Mouse (Mus musculus) lung, postnatal 36 days (tissue): ENCODE results near the gene Irs3.
"Not testable (repeated sequence)": the region's sequence is repeated elsewhere in the genome, so short reads cannot be mapped to it uniquely, and the experiment has no call there.

Experiments
- DNase-seq: peaks from one replicate; pipeline ENCODE4 v3.0.0; 2022; ENCODE audit warnings: mixed read lengths

The Irs3 gene

GRCm38 (mm10) chr5:137614921-137615320, 30.6 kb downstream of the Irs3 start:
- not testable (repeated sequence) for DNase-seq

GRCm38 (mm10) chr5:137613550-137613949, 32.0 kb downstream of the Irs3 start, which contains the start of gene Pcolce:
Pcolce (minus strand) TSS chr5:137613784.
- DNase-seq, result peak; percentile 56

DNA sequence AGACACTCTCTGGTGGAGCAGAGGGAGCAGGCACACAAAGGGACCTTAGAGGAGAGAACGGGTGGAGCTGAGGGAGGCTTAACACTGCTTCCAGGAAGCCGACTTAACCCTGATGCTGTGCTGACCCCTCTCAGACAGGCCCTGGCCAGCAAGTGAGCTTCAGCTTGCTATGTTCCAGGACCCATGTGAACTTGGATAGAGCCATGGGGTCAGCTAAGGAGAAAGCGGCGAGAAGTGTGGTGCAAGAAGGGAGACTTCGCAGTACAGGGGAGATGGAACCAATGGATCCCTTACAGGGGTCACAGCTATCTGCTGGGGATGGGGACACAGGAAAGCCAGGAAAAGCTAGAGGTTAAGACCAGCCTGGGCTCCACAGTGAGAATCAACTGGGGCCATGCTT, 32.4 kb downstream of the Irs3 start:
- peak; percentile 34 for DNase-seq

DNA sequence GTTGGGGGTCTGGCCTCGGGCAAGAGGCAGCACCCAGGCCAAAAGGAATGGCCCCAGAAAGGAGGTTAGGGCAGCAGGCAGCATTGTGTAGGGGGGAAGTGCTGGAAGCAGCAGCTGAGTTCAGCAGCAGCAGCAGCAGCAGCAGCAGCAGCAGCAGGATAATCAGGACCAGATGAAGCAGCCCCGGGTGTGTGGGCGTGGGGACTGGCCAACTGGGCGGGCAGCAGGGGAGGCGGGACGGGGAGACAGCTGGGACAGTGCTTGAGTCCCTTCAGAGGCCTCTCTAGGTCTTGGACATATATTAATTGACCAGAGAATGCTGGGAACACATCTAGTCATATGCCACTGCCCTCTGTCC, 34.3 kb downstream of the Irs3 start:
- DNase-seq, result peak; percentile 54

- peak; percentile 84 for DNase-seq
Observed at GRCm38 (mm10) chr5:137610548-137611244, 34.8 kb downstream of the Irs3 start.

DNA sequence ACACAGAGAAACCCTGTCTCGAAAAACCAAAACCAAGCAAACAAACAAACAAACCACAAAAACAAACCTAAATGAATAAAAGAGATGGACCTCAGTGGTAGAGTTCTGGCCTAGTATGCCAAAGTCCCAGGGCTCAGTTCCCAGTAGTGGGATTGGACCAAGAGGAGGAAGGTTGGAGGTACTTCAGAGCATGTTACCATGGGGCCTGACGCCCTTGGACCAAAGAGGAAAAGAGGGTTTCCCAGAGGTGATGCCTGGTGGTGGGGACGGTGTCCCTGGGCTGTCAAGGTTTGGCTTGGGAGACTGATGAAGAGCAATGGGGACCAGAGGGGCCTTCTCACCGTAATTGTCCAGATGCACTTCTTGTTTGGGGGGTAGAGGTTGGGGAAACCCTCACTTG, 35.5 kb downstream of the Irs3 start:
- no peak for DNase-seq

GRCm38 (mm10) chr5:137609292-137609691, 36.2 kb downstream of the Irs3 start:
- DNase-seq, result no peak

GRCm38 (mm10) chr5:137608654-137609190, 36.8 kb downstream of the Irs3 start:
- DNase-seq, result no peak

GRCm38 (mm10) chr5:137607860-137608653, 37.5 kb downstream of the Irs3 start:
- no peak for DNase-seq

DNA sequence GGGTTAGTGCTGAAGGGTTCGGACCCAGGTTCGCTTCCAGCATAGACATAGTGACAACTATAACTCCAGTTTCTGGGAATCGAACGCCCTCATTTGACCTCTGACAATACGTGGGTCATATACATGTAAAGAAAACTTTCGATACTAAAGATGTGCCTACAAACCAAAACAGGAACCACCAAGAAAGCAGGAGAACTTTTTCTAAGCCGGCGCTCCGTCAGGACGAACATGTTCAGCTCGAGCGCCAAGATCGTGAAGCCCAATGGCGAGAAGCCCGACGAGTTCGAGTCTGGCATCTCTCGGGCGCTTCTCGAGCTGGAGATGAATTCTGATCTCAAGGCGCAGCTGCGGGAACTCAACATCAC, 44.2 kb downstream of the Irs3 start:
- DNase-seq, result peak; percentile 50

DNA sequence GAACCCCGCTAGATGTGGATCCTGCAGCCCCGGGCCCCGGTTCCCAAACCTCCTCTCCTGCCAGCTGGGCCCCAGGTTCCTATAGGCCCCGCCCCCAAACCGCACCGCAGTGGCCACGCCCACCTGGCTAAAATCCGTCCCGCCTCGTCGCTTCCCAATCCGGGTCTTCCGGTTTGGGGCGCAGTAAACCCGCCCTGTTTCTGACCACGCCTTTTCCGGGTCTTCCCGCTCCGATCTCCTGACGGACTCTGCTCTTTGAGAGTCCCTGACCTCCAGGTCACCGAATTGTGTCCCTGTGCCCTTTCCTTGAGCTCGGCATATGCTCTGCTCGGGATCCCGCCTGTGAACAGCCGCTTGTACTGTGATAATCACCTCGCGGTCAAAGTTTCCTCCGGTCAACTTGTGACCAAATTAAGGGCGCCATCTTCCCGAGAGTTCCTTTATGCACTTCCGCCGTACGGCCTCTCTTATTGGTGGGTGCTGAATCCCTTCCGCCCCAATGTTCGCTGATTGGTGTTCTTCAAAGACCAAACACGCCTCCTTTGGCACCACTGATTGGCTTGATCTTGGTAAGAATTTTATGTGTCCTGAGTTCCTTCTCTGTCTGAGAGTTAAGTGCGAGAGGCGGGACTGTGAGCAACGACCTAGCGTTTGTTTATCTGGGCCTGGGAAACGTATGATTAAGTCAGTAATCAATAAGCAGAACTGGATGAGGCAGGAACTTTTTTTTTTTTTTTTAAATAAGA, 44.7 kb downstream of the Irs3 start, which contains the start of gene Mospd3:
TSS of gene Mospd3 (minus strand) at position 440 of the 746 bp plus-strand sequence.
- peak; percentile 100 for DNase-seq

DNA sequence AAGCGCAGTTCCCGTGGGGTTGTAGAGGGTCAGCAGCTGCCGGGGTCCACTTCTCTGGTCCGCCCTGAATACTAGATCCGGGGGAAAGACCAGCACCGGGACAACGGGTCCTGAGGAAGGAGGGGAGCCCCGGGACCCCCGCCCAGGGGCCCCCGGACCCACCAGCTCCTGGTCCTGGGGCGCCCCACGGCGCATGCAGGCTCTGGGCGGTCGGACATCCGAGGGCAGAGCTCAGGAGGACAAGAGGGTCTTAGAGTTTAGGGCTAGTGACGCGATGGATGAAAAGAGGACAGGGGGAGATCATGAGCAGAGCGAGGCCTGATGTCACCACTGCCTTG, 45.3 kb downstream of the Irs3 start:
- no peak for DNase-seq

GRCm38 (mm10) chr5:137599600-137599999, 45.9 kb downstream of the Irs3 start:
- no peak for DNase-seq

DNA sequence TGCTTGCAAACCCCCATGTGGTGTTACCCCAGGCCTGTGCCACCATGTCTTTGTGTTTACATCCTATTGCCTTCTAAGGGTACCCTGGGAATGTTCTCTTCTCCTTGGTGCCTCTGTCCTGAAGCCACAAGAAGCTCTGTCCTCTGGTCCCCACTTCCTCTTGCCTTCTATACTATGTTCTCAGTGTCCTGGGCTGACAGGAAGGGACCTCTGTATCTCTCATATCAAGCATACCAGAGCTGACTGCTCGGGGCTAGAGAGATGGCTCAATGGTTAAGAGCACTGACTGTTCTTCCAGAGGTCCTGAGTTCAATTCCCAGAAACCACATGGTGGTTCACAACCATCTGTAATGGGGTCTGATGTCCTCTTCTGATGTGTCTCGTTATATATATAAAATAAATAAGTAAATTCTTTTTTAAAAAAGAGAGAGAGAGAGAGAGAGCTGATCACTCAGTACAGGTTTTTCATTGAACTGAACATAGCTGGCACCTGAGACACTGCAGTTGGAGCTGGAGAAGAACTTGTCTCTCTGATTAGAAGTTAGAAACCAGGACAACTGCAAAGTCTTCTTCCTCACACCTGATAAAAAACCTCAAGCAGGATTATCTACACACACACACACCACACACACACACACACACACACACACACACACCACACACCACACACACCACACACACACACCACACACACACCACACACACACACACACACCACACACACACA, 47.3 kb downstream of the Irs3 start:
- no peak for DNase-seq

GRCm38 (mm10) chr5:137597625-137598024, 47.9 kb downstream of the Irs3 start:
- no peak for DNase-seq

DNA sequence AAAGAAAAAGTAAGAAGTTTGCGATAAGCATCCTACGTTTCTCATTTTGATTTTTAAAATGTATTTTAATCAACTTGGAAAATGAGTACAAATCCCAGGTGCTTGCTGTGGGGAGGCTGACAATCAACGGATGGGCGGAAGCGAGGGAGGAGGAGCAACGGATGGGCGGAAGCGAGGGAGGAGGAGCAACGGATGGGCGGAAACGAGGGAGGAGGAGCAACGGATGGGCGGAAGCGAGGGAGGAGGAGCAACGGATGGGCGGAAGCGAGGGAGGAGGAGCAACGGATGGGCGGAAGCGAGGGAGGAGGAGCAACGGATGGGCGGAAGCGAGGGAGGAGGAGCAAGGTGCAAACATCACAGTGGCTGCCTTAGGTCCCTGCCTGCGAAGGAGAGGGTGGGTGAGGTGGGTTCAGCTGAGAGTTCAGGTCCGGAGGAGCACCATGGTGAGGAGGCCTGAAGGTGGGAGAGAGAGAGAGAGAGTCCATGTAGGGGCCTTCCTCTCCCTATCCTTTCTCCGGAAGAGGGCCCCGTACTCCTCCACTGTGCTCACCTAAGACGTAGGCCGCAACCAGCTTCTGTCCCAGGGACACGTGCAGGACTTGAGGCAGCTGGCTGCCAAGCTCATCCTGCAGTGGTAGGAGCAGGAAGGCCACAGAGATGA, 48.8 kb downstream of the Irs3 start:
- no peak for DNase-seq

- no peak for DNase-seq
Observed at GRCm38 (mm10) chr5:137595921-137596320, 49.6 kb downstream of the Irs3 start.
